ENCODE assay signal across 8 mouse cellular contexts in the genomic region with DNA sequence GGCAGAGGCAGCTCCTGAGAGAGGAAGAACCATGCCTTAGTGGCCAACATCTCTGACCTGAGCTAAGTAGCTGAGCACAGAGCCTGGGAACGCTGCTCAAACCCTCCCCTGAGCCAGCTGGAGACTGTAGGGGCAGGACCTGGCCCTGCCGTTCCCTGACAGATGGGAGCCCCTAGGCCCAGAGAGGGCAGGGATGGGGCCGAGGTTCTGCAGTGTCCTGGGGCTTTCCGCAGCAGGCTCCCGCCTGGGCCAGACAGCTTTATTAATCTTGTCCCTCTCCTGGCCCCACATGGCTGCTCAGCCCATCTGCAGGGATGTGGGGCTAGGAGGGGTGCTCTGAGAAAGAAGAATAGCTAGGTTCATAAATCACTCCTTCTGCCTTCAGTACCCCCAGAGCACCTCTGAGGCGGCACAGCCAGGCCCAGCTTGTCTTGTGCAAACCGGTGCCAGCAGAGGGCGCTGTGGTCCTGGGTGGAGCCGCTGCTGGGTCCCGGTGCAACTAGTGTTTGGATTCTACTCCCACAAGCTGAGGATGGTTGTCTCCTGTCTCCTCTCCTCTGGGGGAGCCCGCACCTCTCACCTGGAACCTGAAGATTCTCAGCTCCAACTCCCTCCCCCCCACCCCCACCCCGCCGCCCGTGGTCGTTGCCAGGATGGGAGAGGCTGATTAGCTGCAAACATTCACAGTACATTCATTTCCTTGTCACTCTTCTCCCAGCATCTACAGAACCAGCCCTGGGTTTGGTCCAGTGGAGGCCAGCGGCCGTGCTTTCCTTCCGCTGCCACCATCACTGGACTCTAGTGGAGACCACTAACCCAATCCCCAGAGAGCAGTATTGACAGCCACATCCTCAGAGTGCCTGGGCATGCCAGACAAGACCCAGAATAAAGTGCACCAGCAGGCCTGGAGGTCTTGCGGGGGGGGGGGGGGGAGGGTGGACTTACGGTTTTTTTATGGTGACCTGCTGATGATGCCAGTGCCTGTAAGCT. TPM values are rescaled to one million over a fixed set of nuclear protein-coding genes. Genes with fewer than 3 reads are reported as not detected.
DNase-seq lines count a peak whose midpoint lies in the region; ATAC-seq and TF ChIP-seq lines count a peak whose summit lies in the region.

No protein-coding gene starts in this region.

- H3K9me3 ChIP-seq in forebrain, embryonic 12.5 days, result no peaks in the 10 kb centered on the region
- no peaks in the 10 kb centered on the region for H3K9me3 ChIP-seq in heart, embryonic 16.5 days (replicated peaks; ENCODE audit: control insufficient read depth, low read length)
- no peaks in the 10 kb centered on the region for H3K9me3 ChIP-seq in liver, embryonic 14.5 days (ENCODE audit: control insufficient read depth, low read length)

- H3K9ac ChIP-seq in forebrain, embryonic 12.5 days, result peak overlapping the region; percentile 26; the same call in 1 of the 2 replicates
- H3K9ac ChIP-seq in heart, embryonic 16.5 days (ENCODE audit: low read length), result no peak overlapping the region
- H3K9ac ChIP-seq in liver, embryonic 14.5 days (replicated peaks), result no peak overlapping the region

- H3K4me2 ChIP-seq in forebrain, embryonic 12.5 days, result peak overlapping the region; percentile 46
- no peak overlapping the region for H3K4me2 ChIP-seq in heart, embryonic 16.5 days (ENCODE audit: low read depth, low read length)
- no peak overlapping the region for H3K4me2 ChIP-seq in liver, embryonic 14.5 days (ENCODE audit: low read depth)

- peak; percentile 90 for TF ChIP-seq CTCF in liver, embryonic 14.5 days (IDR thresholded peaks at IDR 0.05; ENCODE audit: low read depth)

- H3K27ac ChIP-seq in forebrain, embryonic 12.5 days, result peak overlapping the region; percentile 95
- no peak overlapping the region for H3K27ac ChIP-seq in heart, embryonic 16.5 days (ENCODE audit: low read length)
- H3K27ac ChIP-seq in liver, embryonic 14.5 days, result no peak overlapping the region

- peaks cover 53% of the 10 kb centered on the region for H3K4me1 ChIP-seq in forebrain, embryonic 12.5 days
- peaks cover 16% of the 10 kb centered on the region for H3K4me1 ChIP-seq in heart, embryonic 16.5 days (ENCODE audit: control insufficient read depth, insufficient read depth, low read length)
- no peaks in the 10 kb centered on the region for H3K4me1 ChIP-seq in liver, embryonic 14.5 days (replicated peaks; ENCODE audit: control insufficient read depth in 2 of 2, insufficient read depth in 2 of 2, low read length in 1 of 2)

- DNase-seq in CD4-positive helper T cell, adult 2 months (ENCODE audit: low read depth, low spot score), result peak; percentile 37
- peak; percentile 11 for DNase-seq in c-Kit-negative CD71-positive TER-119-positive erythroid progenitor cells, embryonic 14.5 days (ENCODE audit: low read depth, low spot score)
- DNase-seq in kidney, postnatal 36 days, result peak; percentile 85 to 97
- peak; percentile 13 to 16 (median 15) for DNase-seq in liver, embryonic 14.5 days (ENCODE audit: low read depth in 3 of 3, low spot score in 3 of 3)
- peak; percentile 66 for DNase-seq in ovary, adult 18-20 months (ENCODE audit: low spot score)
- DNase-seq in thymus, postnatal 10 days (ENCODE audit: low spot score in 2 of 2), result peak; percentile 39 to 84

- no peak for TF ChIP-seq EP300 in liver, embryonic 14.5 days (IDR thresholded peaks at IDR 0.05; ENCODE audit: low read depth)

- peak overlapping the region; percentile 14 for H3K4me3 ChIP-seq in forebrain, embryonic 12.5 days (replicated peaks)
- no peak overlapping the region for H3K4me3 ChIP-seq in heart, embryonic 16.5 days (ENCODE audit: low read length)
- H3K4me3 ChIP-seq in liver, embryonic 14.5 days (ENCODE audit: insufficient read depth in 1 of 2, low read depth in 2 of 2, low read length in 2 of 2), result no peak overlapping the region

- peak; percentile 47 for ATAC-seq in forebrain, embryonic 12.5 days (ENCODE audit: low FRiP score)
- peak; percentile 50; the same call in 1 of the 2 replicates for ATAC-seq in heart, embryonic 16.5 days (replicated peaks; ENCODE audit: extremely low read depth, insufficient read depth, low FRiP score)
- ATAC-seq in liver, embryonic 14.5 days (ENCODE audit: insufficient read depth), result no peak

- H3K27me3 ChIP-seq in forebrain, embryonic 12.5 days, result 0 out of 2 replicates have a peak, but pooled peaks cover 5% of the 10 kb centered on the region
- H3K27me3 ChIP-seq in heart, embryonic 16.5 days (ENCODE audit: control insufficient read depth, insufficient read depth, low read length), result no peaks in the 10 kb centered on the region
- H3K27me3 ChIP-seq in liver, embryonic 14.5 days (ENCODE audit: control insufficient read depth, insufficient read depth, low read length), result no peaks in the 10 kb centered on the region

- WGBS in forebrain, embryonic 12.5 days, result 7% methylated on average over 19 of the region's 20 CpGs
- 28% methylated on average over 20 of the region's 20 CpGs for WGBS in heart, embryonic 16.5 days
- 35% methylated on average over 20 of the region's 20 CpGs for WGBS in liver, embryonic 14.5 days (ENCODE audit: insufficient replicate concordance)

- H3K36me3 ChIP-seq in forebrain, embryonic 12.5 days (replicated peaks), result peaks cover 6% of the 10 kb centered on the region
- H3K36me3 ChIP-seq in heart, embryonic 16.5 days (ENCODE audit: control insufficient read depth, insufficient read depth), result no peaks in the 10 kb centered on the region
- H3K36me3 ChIP-seq in liver, embryonic 14.5 days (replicated peaks; ENCODE audit: control insufficient read depth, insufficient read depth, low read depth), result no peaks in the 10 kb centered on the region

RNA-seq across cellular contexts. Expression of a gene that starts 39.6 kb away (rescaled TPM):
- polyA plus RNA-seq in forebrain, embryonic 12.5 days (2016; fragmentation: Nextera tagmentation; extraction: Ambion mirVana), result 106 and 137 TPM in 2 replicates
- 28.3 and 38.6 TPM in 2 replicates for polyA plus RNA-seq in heart, embryonic 16.5 days (2015; fragmentation: Nextera tagmentation; extraction: Ambion mirVana)
- polyA plus RNA-seq in liver, embryonic 14.5 days (2012; rRNA removed), result 1.9 and 2.4 TPM in 2 replicates
- polyA plus RNA-seq in liver, embryonic 14.5 days (2014; fragmentation: Nextera tagmentation; extraction: Ambion mirVana), result 1.9 and 2.9 TPM in 2 replicates

Comparison
In these comparisons a context has a peak if more than half of its experiments do, and no peak if none do; other contexts are left out.
1. DNase-seq: peak in every context shown above with its lines; median percentile 91 in kidney, postnatal 36 days; 66 in ovary, adult 18-20 months; 62 in thymus, postnatal 10 days; 37 in CD4-positive helper T cell, adult 2 months; 15 in liver, embryonic 14.5 days; 11 in c-Kit-negative CD71-positive TER-119-positive erythroid progenitor cells, embryonic 14.5 days.